Mouse (Mus musculus) limb, embryonic 10.5 days (tissue): ENCODE results near the gene Hoxb8. TPM values are rescaled to one million over a fixed set of nuclear protein-coding genes. Genes with fewer than 3 reads are reported as not detected.
A peak's percentile ranks its signal among the peaks of the same experiment; 100 is the strongest.

Source experiments
- DNase-seq: peaks from one replicate; pipeline ENCODE4 v3.0.0-alpha.2; 2017; ENCODE audit warnings: low spot score
- H3K27ac ChIP-seq: fragments of 300-500 bp; sonication (generic); 2 replicates; pipeline ENCODE4 v1.5.1; 2016; ENCODE audit warnings: mild to moderate bottlenecking
- H3K27me3 ChIP-seq: fragments of 300-500 bp; sonication (generic); 2 replicates; pipeline ENCODE4 v1.6.1; 2016; ENCODE audit warnings: low read depth, mild to moderate bottlenecking; ENCODE audit not compliant: poor library complexity, severe bottlenecking
- H3K36me3 ChIP-seq: fragments of 300-500 bp; sonication (generic); 2 replicates; pipeline ENCODE4 v1.6.1; 2016; ENCODE audit warnings: mild to moderate bottlenecking, moderate library complexity
- H3K4me1 ChIP-seq: fragments of 300-500 bp; sonication (generic); 2 replicates; pipeline ENCODE4 v1.6.1; 2016
- H3K4me3 ChIP-seq: fragments of 300-500 bp; sonication (generic); 2 replicates; pipeline ENCODE4 v1.5.1; 2016; ENCODE audit warnings: mild to moderate bottlenecking, moderate library complexity
- H3K9me3 ChIP-seq: fragments of 300-500 bp; sonication (generic); replicated peaks from 2 replicates; pipeline ENCODE4 v1.6.1; 2016; ENCODE audit warnings: mild to moderate bottlenecking
- WGBS: fragments of 180-500 bp; shearing (Covaris S2); methylation state at CpG from one replicate; pipeline ENCODE4 v1.1.7; 2016; 5-methylcytosine and 5-hydroxymethylcytosine counted together
- polyA plus RNA-seq: library from polyadenylated mRNA; unstranded; fragments of >200 nt; fragmentation: Nextera tagmentation; extraction: Ambion mirVana; gene quantifications from 2 replicates; pipeline ENCODE4 v1.2.1, GENCODE M21; 2016

Gene Hoxb8
- polyA plus RNA-seq, 1 experiment from 2014 or later, result 0.95 TPM

DNA sequence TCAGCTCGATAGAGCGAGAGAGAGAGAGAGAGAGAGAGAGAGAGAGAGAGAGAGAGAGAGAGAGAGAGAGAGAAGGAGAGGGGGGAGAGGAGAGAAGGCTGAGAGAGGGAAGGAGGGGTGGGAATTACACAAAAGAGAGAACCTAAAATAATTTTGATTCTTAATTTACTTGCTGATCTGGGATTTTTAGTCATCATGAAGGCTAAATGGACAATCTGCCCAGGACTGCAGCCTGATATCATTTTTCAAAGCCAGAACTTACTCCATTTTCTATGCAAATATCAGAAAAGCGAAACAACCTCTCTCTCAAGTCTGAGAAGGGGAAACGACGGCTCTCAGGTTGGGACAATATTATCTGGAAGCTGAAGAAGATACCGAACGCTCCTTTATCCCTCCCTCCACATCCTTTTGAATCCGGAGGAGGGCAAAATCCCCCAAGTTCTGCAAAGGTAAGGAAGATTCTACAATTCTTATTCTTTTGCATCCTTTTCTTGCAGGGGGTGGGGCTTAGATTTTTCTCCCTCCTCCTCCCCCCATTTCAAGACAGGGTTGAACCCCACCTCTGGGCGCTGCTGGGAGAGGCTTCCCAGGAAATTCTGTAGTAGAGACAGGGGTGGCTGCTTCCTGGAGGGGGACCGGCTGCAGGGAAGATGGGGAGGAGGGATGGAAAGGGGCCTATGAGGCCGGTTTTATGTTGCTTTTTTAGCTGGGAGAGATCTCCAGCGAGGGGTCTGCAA is 11.0 kb downstream of the Hoxb8 start:
- no peak for DNase-seq
- no peaks in the 10 kb centered on the region for H3K9me3 ChIP-seq
- 6% methylated on average over 12 of the region's 12 CpGs for WGBS
- H3K36me3 ChIP-seq, result no peaks in the 10 kb centered on the region
- H3K27ac ChIP-seq, result peak overlapping the region; percentile 82
- H3K4me1 ChIP-seq, result peaks cover 79% of the 10 kb centered on the region
- peaks cover 99% of the 10 kb centered on the region for H3K27me3 ChIP-seq
- peak overlapping the region; percentile 56 for H3K4me3 ChIP-seq

DNA sequence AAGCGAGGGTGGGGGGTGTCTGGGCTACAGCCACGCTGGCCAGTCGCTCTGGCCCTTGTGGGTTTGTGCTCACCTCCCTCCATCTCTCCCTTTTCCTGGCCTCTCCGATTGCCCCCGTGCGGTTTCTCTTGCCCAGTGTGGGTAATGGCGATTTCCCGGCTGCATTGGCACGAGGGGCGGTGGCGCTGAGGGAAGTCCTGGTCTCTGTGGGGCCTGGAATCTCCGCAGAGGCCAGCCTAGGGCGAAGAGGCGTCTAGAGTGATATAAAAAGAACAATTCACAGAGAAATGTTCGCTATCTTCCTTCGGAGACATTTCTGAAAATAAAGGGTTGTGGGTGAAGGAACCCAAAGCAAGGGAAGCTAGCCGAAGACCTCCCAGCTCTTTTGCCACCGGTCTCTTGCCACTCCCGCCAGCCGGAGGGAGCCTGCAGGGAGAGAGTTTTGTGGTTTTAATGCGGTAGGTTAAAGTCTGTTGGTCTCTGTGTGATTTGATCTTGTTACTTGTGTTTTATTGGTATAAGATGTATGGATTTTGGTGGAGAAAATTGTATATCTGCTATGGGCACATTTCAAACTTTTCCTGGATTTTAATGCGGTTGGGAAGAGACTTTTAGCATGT is 11.7 kb downstream of the Hoxb8 start:
- Histone ChIP-seq H3K27ac (peak overlapping the region; percentile 82), H3K9me3 (no peaks in the 10 kb centered on the region), H3K4me1 (peaks cover 83% of the 10 kb centered on the region), H3K36me3 (no peaks in the 10 kb centered on the region), H3K27me3 (peaks cover 99% of the 10 kb centered on the region), H3K4me3 (peak overlapping the region; percentile 56)
- DNase-seq, result no peak
- 3% methylated on average over 22 of the region's 22 CpGs for WGBS

GRCm38 (mm10) chr11:96294245-96295091 is 12.8 kb downstream of the Hoxb8 start:
- DNase-seq, result peak; percentile 91
- Histone ChIP-seq H3K9me3 (no peaks in the 10 kb centered on the region), H3K27ac (peak overlapping the region; percentile 19; the same call in 1 of the 2 replicates), H3K36me3 (no peaks in the 10 kb centered on the region), H3K4me3 (peak overlapping the region; percentile 56), H3K27me3 (peaks cover 99% of the 10 kb centered on the region), H3K4me1 (peaks cover 91% of the 10 kb centered on the region)
- WGBS, result 1% methylated on average over 32 of the region's 32 CpGs

GRCm38 (mm10) chr11:96295092-96295835 is 13.6 kb downstream of the Hoxb8 start:
- Histone ChIP-seq H3K27me3 (peaks cover 99% of the 10 kb centered on the region), H3K4me1 (peaks cover 93% of the 10 kb centered on the region), H3K36me3 (no peaks in the 10 kb centered on the region), H3K9me3 (no peaks in the 10 kb centered on the region), H3K4me3 (peak overlapping the region; percentile 56), H3K27ac (peak overlapping the region; percentile 21; the same call in 1 of the 2 replicates)
- under 1% methylated on average over 30 of the region's 30 CpGs for WGBS
- no peak for DNase-seq

- H3K36me3 ChIP-seq, result peaks cover 3% of the 10 kb centered on the region; the same call in 1 of the 2 replicates
- no peak for DNase-seq
- WGBS, result 2% methylated on average over 2 of the region's 2 CpGs
- H3K4me3 ChIP-seq, result no peak overlapping the region
- H3K27me3 ChIP-seq, result peaks cover 100% of the 10 kb centered on the region
- H3K4me1 ChIP-seq, result peaks cover 95% of the 10 kb centered on the region
- H3K27ac ChIP-seq, result no peak overlapping the region
- no peaks in the 10 kb centered on the region for H3K9me3 ChIP-seq
Measured at GRCm38 (mm10) chr11:96296997-96297396, 15.3 kb downstream of the Hoxb8 start.

DNA sequence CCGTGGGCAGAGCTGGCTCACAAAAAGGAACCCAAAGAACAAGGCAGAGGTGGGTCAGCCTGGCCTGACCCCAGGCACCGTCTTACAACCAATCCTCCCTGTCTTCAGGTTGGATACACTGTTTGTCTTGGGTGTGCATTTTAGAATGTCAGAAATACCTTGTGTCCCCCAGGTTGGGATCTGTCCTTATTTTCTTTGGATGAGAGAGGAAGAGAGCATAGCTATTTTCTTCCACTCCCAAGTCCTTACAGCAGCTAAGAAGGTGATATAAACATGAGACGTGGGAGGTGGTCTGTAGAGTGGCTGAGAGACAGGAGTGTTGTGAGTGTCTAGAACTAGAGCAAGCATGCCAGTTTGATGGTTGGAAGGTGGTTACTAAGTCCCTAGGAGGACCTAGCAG is 15.7 kb downstream of the Hoxb8 start:
- 4% methylated on average over 3 of the region's 3 CpGs for WGBS
- no peak for DNase-seq
- peaks cover 95% of the 10 kb centered on the region for H3K4me1 ChIP-seq
- H3K4me3 ChIP-seq, result no peak overlapping the region
- peaks cover 3% of the 10 kb centered on the region; the same call in 1 of the 2 replicates for H3K36me3 ChIP-seq
- peaks cover 100% of the 10 kb centered on the region for H3K27me3 ChIP-seq
- H3K9me3 ChIP-seq, result no peaks in the 10 kb centered on the region
- H3K27ac ChIP-seq, result no peak overlapping the region

DNA sequence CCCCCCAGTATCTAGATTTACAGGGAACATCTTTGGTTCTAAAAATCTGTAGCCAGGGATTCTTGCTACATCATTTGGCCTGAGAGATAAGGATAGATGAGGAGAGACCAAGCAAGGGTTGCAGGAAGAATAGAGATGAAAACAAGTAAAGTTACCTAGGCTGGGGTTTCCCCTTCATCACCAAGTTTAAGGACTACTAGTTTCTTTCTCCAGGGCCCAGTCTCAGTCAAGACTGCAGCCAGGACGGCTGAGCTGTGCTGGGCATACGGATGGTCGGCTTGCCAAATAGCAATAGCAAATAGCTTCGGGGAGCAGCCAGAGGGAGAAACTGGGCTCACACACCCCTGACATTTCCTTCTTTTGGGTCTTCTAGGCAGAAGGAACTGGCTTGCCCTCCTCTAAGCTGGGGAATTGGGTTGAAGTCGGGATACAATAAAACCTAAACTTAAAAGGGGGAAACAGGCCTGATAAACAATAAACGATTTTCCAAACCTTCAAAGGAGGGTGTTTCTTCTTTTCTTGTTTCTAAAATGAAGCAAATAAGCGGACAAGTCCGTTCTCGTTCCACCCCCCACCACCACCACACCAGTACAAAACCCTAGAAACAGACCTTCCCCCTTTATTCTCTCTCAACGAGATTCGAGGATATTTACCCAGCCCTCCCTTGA is 16.4 kb downstream of the Hoxb8 start:
- H3K27me3 ChIP-seq, result peaks cover 100% of the 10 kb centered on the region
- H3K9me3 ChIP-seq, result no peaks in the 10 kb centered on the region
- no peak overlapping the region for H3K27ac ChIP-seq
- DNase-seq, result no peak
- H3K4me1 ChIP-seq, result peaks cover 95% of the 10 kb centered on the region
- 5% methylated on average over 11 of the region's 11 CpGs for WGBS
- peaks cover 3% of the 10 kb centered on the region; the same call in 1 of the 2 replicates for H3K36me3 ChIP-seq
- peak overlapping the region; percentile 64 for H3K4me3 ChIP-seq

DNA sequence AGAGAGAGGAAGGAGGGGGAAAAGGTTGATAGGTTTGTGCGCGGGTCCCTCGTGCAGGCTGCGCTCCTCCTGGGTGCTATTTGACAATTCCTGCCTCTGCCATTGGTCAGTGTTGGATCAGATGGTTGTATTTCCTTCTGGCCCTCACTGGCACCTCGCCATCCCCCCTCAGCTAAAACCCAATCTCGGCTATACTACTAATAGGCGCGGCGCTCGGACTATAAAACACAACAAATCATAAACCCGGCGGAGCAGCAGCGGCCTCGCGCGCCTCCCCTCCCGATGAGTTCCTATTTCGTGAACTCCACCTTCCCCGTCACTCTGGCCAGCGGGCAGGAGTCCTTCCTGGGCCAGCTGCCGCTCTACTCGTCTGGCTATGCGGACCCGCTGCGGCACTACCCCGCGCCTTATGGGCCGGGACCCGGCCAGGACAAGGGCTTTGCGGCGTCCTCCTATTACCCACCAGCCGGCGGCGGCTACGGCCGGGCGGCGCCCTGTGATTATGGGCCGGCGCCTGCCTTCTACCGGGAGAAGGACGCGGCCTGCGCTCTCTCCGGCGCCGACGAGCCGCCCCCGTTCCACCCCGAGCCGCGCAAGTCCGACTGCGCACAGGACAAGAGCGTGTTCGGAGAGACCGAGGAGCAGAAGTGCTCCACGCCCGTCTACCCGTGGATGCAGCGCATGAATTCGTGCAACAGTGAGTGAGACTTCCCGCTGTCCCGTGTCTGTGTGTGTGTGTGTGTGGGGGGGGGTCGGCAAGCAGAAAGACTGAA is 17.4 kb downstream of the Hoxb8 start:
- peaks cover 100% of the 10 kb centered on the region for H3K27me3 ChIP-seq
- H3K36me3 ChIP-seq, result peaks cover 3% of the 10 kb centered on the region; the same call in 1 of the 2 replicates
- H3K4me1 ChIP-seq, result peaks cover 97% of the 10 kb centered on the region
- H3K4me3 ChIP-seq, result peak overlapping the region; percentile 64
- peak overlapping the region; percentile 81 for H3K27ac ChIP-seq
- no peaks in the 10 kb centered on the region for H3K9me3 ChIP-seq
- WGBS, result under 1% methylated on average over 66 of the region's 66 CpGs
- peak; percentile 77 for DNase-seq

DNA sequence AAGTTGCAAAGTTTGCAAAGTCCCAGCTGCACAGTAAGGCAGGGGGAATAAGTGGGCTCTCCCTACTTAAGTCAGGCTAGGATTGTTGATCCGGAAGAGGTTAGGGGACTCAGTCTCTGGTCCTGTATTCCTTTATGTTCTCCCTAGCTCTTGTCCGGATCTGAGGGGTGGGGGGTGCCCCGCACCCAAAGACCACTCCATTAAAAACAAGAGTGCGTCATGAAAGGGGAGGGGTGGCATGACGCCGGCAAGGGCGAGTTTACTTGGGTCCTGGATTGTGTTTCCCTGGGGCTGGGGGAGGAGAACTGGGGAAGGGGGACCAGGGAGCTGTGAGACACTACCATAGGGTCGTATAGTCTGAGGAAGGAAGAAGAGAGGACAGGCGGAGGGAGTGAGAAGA is 18.1 kb downstream of the Hoxb8 start:
- DNase-seq, result no peak
- H3K4me3 ChIP-seq, result peak overlapping the region; percentile 64
- H3K9me3 ChIP-seq, result no peaks in the 10 kb centered on the region
- peaks cover 3% of the 10 kb centered on the region; the same call in 1 of the 2 replicates for H3K36me3 ChIP-seq
- H3K27me3 ChIP-seq, result peaks cover 100% of the 10 kb centered on the region
- H3K27ac ChIP-seq, result peak overlapping the region; percentile 81
- 1% methylated on average over 9 of the region's 9 CpGs for WGBS
- H3K4me1 ChIP-seq, result peaks cover 96% of the 10 kb centered on the region

DNA sequence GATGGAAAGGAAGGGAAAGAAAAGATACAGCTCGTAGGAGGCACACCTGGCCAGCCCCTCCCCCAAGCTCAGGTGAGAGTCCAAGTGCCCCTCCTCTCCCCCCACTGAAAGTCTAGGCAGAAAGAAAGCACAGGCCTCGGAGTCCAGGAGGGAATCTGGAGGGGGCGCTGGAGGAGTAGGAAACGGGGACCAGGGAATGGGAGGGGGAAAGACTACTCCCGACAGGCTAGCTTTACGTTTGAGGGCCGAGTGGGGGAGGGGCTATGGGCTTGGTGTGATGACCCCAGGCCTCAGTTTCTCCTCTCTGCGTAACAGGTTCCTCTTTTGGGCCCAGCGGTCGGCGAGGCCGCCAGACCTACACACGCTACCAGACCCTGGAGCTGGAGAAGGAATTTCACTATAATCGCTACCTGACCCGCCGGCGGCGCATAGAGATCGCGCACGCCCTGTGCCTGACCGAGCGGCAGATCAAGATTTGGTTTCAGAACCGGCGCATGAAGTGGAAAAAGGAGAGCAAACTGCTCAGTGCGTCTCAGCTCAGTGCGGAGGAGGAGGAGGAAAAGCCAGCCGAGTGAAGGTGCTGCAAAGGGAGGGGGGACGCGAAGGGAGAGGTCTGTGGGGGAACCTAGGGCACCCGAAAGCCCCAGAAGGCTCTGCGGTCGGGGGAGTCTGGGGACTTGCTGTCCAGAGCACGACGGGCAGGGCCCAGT is 18.8 kb downstream of the Hoxb8 start:
- WGBS, result 1% methylated on average over 35 of the region's 35 CpGs
- H3K4me1 ChIP-seq, result peaks cover 96% of the 10 kb centered on the region
- peaks cover 3% of the 10 kb centered on the region; the same call in 1 of the 2 replicates for H3K36me3 ChIP-seq
- DNase-seq, result peak; percentile 70
- H3K4me3 ChIP-seq, result peak overlapping the region; percentile 64
- no peaks in the 10 kb centered on the region for H3K9me3 ChIP-seq
- H3K27me3 ChIP-seq, result peaks cover 100% of the 10 kb centered on the region
- H3K27ac ChIP-seq, result peak overlapping the region; percentile 81

DNA sequence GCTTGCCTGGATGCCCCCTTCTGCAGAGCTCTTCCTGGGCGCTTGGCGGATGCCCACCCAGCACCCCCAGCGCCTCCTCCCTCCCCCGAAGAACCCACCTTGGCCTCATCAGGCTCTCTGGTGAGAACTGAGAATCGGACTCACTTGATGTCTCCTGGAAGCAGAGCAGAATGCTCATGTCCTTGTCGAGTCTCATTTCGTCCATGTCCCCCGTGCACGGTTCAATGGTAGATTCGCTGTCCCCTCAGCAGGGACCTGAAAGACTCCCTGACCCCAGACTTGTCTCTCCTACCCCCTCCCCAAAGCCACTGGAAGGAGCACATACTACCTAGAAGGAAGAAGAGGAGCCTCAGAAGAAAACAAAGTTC is 19.3 kb downstream of the Hoxb8 start:
- peaks cover 96% of the 10 kb centered on the region for H3K4me1 ChIP-seq
- peak overlapping the region; percentile 81 for H3K27ac ChIP-seq
- WGBS, result 6% methylated on average over 10 of the region's 10 CpGs
- H3K36me3 ChIP-seq, result peaks cover 3% of the 10 kb centered on the region; the same call in 1 of the 2 replicates
- no peaks in the 10 kb centered on the region for H3K9me3 ChIP-seq
- peak overlapping the region; percentile 64 for H3K4me3 ChIP-seq
- peaks cover 100% of the 10 kb centered on the region for H3K27me3 ChIP-seq
- no peak for DNase-seq
